Mouse (Mus musculus): ENCODE data around the gene Fgfr2. TPM values are rescaled to one million over a fixed set of nuclear protein-coding genes. Genes with fewer than 3 reads are reported as not detected.
A peak's percentile ranks its signal among the peaks of the same experiment; 100 is the strongest.

Gene Fgfr2
- polyA plus RNA-seq, 1 experiment from 2014 or later, result 93.4 TPM

- peak overlapping the region; percentile 72 for H3K4me3 ChIP-seq (replicated peaks; ENCODE audit: low read length)
- WGBS, result 0% methylated on average over 13 of the region's 13 CpGs
- H3K4me2 ChIP-seq (ENCODE audit: low read depth, low read length), result peak overlapping the region; percentile 67
- no peaks in the 10 kb centered on the region for H3K27me3 ChIP-seq (ENCODE audit: control insufficient read depth, insufficient read depth, low read length)
- ATAC-seq (ENCODE audit: insufficient read depth, low FRiP score), result peak; percentile 86
- H3K27ac ChIP-seq (ENCODE audit: low read length), result peak overlapping the region; percentile 97
- peaks cover 20% of the 10 kb centered on the region for H3K4me1 ChIP-seq (ENCODE audit: control insufficient read depth, insufficient read depth, low read length)
- H3K36me3 ChIP-seq (ENCODE audit: control insufficient read depth, insufficient read depth, low read length), result no peaks in the 10 kb centered on the region
- H3K9ac ChIP-seq (ENCODE audit: low read length), result peak overlapping the region; percentile 84
- no peaks in the 10 kb centered on the region for H3K9me3 ChIP-seq (replicated peaks; ENCODE audit: control insufficient read depth, low read length)
These were observed 547.5 kb downstream of the Fgfr2 start for GRCm38 (mm10) chr7:132575623-132576022.

GRCm38 (mm10) chr7:132574646-132575045 lies 548.5 kb downstream of the Fgfr2 start:
- no peaks in the 10 kb centered on the region for H3K27me3 ChIP-seq (ENCODE audit: control insufficient read depth, insufficient read depth, low read length)
- no peak overlapping the region for H3K9ac ChIP-seq (ENCODE audit: low read length)
- no peaks in the 10 kb centered on the region for H3K36me3 ChIP-seq (ENCODE audit: control insufficient read depth, insufficient read depth, low read length)
- WGBS, result 42% methylated on average over 5 of the region's 5 CpGs
- peak overlapping the region; percentile 9; the same call in 1 of the 2 replicates for H3K4me3 ChIP-seq (replicated peaks; ENCODE audit: low read length)
- H3K4me1 ChIP-seq (ENCODE audit: control insufficient read depth, insufficient read depth, low read length), result peaks cover 23% of the 10 kb centered on the region
- no peak overlapping the region for H3K27ac ChIP-seq (ENCODE audit: low read length)
- H3K4me2 ChIP-seq (ENCODE audit: low read depth, low read length), result peak overlapping the region; percentile 4; the same call in 1 of the 2 replicates
- no peaks in the 10 kb centered on the region for H3K9me3 ChIP-seq (replicated peaks; ENCODE audit: control insufficient read depth, low read length)
- no peak for ATAC-seq (ENCODE audit: insufficient read depth, low FRiP score)

GRCm38 (mm10) chr7:132573205-132573604 lies 549.9 kb downstream of the Fgfr2 start:
- H3K9me3 ChIP-seq (replicated peaks; ENCODE audit: control insufficient read depth, low read length), result no peaks in the 10 kb centered on the region
- H3K4me1 ChIP-seq (ENCODE audit: control insufficient read depth, insufficient read depth, low read length), result peaks cover 30% of the 10 kb centered on the region
- H3K4me2 ChIP-seq (ENCODE audit: low read depth, low read length), result no peak overlapping the region
- no peak for ATAC-seq (ENCODE audit: insufficient read depth, low FRiP score)
- no peak overlapping the region for H3K4me3 ChIP-seq (replicated peaks; ENCODE audit: low read length)
- H3K9ac ChIP-seq (ENCODE audit: low read length), result no peak overlapping the region
- WGBS, result 67% methylated on average over 6 of the region's 6 CpGs
- no peaks in the 10 kb centered on the region for H3K27me3 ChIP-seq (ENCODE audit: control insufficient read depth, insufficient read depth, low read length)
- no peak overlapping the region for H3K27ac ChIP-seq (ENCODE audit: low read length)
- H3K36me3 ChIP-seq (ENCODE audit: control insufficient read depth, insufficient read depth, low read length), result no peaks in the 10 kb centered on the region

GRCm38 (mm10) chr7:132572738-132573137 lies 550.4 kb downstream of the Fgfr2 start:
- Histone ChIP-seq H3K27me3 (ENCODE audit: control insufficient read depth, insufficient read depth, low read length) (no peaks in the 10 kb centered on the region), H3K4me1 (ENCODE audit: control insufficient read depth, insufficient read depth, low read length) (peaks cover 30% of the 10 kb centered on the region), H3K9me3 (replicated peaks; ENCODE audit: control insufficient read depth, low read length) (no peaks in the 10 kb centered on the region), H3K27ac (ENCODE audit: low read length) (no peak overlapping the region), H3K4me3 (replicated peaks; ENCODE audit: low read length) (no peak overlapping the region), H3K9ac (ENCODE audit: low read length) (no peak overlapping the region), H3K36me3 (ENCODE audit: control insufficient read depth, insufficient read depth, low read length) (no peaks in the 10 kb centered on the region), H3K4me2 (ENCODE audit: low read depth, low read length) (0 out of 2 replicates have a peak overlapping the region, but pooled peaks have one; percentile 35)
- no peak for ATAC-seq (ENCODE audit: insufficient read depth, low FRiP score)
- WGBS, result 66% methylated on average over 3 of the region's 3 CpGs

DNA sequence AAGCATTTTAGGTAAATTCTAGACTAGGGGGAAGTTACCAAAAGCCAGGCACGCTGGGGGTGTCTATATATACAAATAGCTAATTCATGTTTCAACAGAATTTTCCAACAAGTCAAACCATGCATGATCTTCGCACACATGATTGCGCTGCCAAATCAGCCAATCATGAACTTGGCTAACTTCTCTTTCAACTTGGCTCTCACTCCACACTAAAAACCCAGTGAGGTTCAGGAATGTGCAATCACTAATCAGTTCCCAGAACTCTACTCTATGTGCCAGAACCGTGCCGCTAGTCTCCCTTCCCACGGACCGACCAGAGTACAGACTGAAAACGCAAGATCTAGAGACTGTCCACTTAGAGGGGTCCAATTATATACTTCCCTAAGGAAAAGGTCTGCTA lies 551.7 kb downstream of the Fgfr2 start:
- Histone ChIP-seq H3K4me3 (replicated peaks; ENCODE audit: low read length) (no peak overlapping the region; the same call in 1 of the 2 replicates), H3K27me3 (ENCODE audit: control insufficient read depth, insufficient read depth, low read length) (no peaks in the 10 kb centered on the region), H3K4me1 (ENCODE audit: control insufficient read depth, insufficient read depth, low read length) (peaks cover 30% of the 10 kb centered on the region), H3K27ac (ENCODE audit: low read length) (peak overlapping the region; percentile 36; the same call in 1 of the 2 replicates), H3K9ac (ENCODE audit: low read length) (no peak overlapping the region), H3K36me3 (ENCODE audit: control insufficient read depth, insufficient read depth, low read length) (no peaks in the 10 kb centered on the region), H3K9me3 (replicated peaks; ENCODE audit: control insufficient read depth, low read length) (no peaks in the 10 kb centered on the region), H3K4me2 (ENCODE audit: low read depth, low read length) (peak overlapping the region; percentile 39)
- no peak for ATAC-seq (ENCODE audit: insufficient read depth, low FRiP score)
- 58% methylated on average over 8 of the region's 8 CpGs for WGBS

DNA sequence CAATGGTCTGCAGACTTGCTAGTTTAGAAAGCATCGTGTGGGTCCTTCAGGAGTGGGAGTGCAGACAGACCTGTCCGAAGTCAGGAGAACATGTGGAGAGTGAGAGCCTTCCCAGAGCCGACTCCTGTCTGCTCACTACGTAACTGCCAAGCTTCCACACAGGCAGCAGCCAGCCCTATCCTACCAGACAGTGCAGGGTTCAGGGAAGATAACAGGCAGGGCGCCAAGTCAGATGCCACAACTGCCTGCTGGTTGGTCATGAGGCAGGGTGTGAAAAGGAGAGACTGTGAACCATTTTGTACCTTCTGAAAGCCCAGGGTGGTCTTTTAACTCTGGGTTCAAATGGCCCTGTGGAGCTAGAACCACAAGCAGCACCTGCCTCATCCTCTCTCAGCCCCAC lies 553.1 kb downstream of the Fgfr2 start:
- Histone ChIP-seq H3K9ac (ENCODE audit: low read length) (0 out of 2 replicates have a peak overlapping the region, but pooled peaks have one; percentile 2), H3K36me3 (ENCODE audit: control insufficient read depth, insufficient read depth, low read length) (no peaks in the 10 kb centered on the region), H3K4me3 (replicated peaks; ENCODE audit: low read length) (no peak overlapping the region), H3K27ac (ENCODE audit: low read length) (no peak overlapping the region), H3K27me3 (ENCODE audit: control insufficient read depth, insufficient read depth, low read length) (no peaks in the 10 kb centered on the region), H3K4me2 (ENCODE audit: low read depth, low read length) (no peak overlapping the region), H3K9me3 (replicated peaks; ENCODE audit: control insufficient read depth, low read length) (no peaks in the 10 kb centered on the region), H3K4me1 (ENCODE audit: control insufficient read depth, insufficient read depth, low read length) (peaks cover 30% of the 10 kb centered on the region)
- ATAC-seq (ENCODE audit: insufficient read depth, low FRiP score), result peak; percentile 35; the same call in 1 of the 2 replicates
- WGBS, result 68% methylated on average over 5 of the region's 5 CpGs

DNA sequence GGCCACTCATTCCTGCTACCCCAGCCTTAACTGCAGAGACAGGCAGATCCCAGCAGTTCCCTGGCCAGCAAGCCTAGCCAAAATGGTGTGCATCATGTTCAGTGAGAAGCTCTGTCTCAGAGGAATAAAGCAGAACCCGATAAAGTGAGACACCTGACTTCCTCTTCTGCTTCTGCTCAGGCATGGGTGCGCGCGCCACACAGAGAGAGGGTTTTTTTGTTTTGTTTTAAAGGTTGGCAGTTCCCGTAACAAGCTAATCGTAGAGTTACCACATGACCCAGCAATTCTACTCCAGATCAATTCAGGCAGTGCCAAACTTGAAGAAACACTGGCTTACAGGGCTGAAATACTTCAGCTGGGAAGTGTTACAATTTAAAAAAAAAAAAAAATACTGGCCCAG lies 554.3 kb downstream of the Fgfr2 start:
- Histone ChIP-seq H3K9me3 (replicated peaks; ENCODE audit: control insufficient read depth, low read length) (no peaks in the 10 kb centered on the region), H3K4me2 (ENCODE audit: low read depth, low read length) (no peak overlapping the region), H3K27ac (ENCODE audit: low read length) (no peak overlapping the region), H3K4me1 (ENCODE audit: control insufficient read depth, insufficient read depth, low read length) (peaks cover 24% of the 10 kb centered on the region), H3K36me3 (ENCODE audit: control insufficient read depth, insufficient read depth, low read length) (0 out of 2 replicates have a peak, but pooled peaks cover 6% of the 10 kb centered on the region), H3K27me3 (ENCODE audit: control insufficient read depth, insufficient read depth, low read length) (no peaks in the 10 kb centered on the region), H3K9ac (ENCODE audit: low read length) (no peak overlapping the region), H3K4me3 (replicated peaks; ENCODE audit: low read length) (no peak overlapping the region)
- no peak for ATAC-seq (ENCODE audit: insufficient read depth, low FRiP score)
- 81% methylated on average over 6 of the region's 6 CpGs for WGBS

- Histone ChIP-seq H3K4me2 (ENCODE audit: low read depth, low read length) (no peak overlapping the region), H3K4me3 (replicated peaks; ENCODE audit: low read length) (no peak overlapping the region), H3K9me3 (replicated peaks; ENCODE audit: control insufficient read depth, low read length) (no peaks in the 10 kb centered on the region), H3K9ac (ENCODE audit: low read length) (no peak overlapping the region), H3K36me3 (ENCODE audit: control insufficient read depth, insufficient read depth, low read length) (peaks cover 24% of the 10 kb centered on the region), H3K27me3 (ENCODE audit: control insufficient read depth, insufficient read depth, low read length) (no peaks in the 10 kb centered on the region), H3K27ac (ENCODE audit: low read length) (no peak overlapping the region), H3K4me1 (ENCODE audit: control insufficient read depth, insufficient read depth, low read length) (peaks cover 10% of the 10 kb centered on the region; the same call in 1 of the 2 replicates)
- WGBS, result 49% methylated on average over 1 of the region's 1 CpGs
- no peak for ATAC-seq (ENCODE audit: insufficient read depth, low FRiP score)
These were observed 557.3 kb downstream of the Fgfr2 start for GRCm38 (mm10) chr7:132565831-132566230.

- peaks cover 22% of the 10 kb centered on the region for H3K36me3 ChIP-seq (ENCODE audit: control insufficient read depth, insufficient read depth, low read length)
- ATAC-seq (ENCODE audit: insufficient read depth, low FRiP score), result no peak
These were observed 563.9 kb downstream of the Fgfr2 start for GRCm38 (mm10) chr7:132559138-132559766.

More at GRCm38 (mm10) chr7:132559138-132559766, 563.9 kb downstream of the Fgfr2 start:
- H3K4me3 ChIP-seq (replicated peaks; ENCODE audit: low read length), result no peak overlapping the region
- H3K27ac ChIP-seq (ENCODE audit: low read length), result 0 out of 2 replicates have a peak overlapping the region, but pooled peaks have one; percentile 17
- H3K4me2 ChIP-seq (ENCODE audit: low read depth, low read length), result no peak overlapping the region
- H3K4me1 ChIP-seq (ENCODE audit: control insufficient read depth, insufficient read depth, low read length), result 0 out of 2 replicates have a peak, but pooled peaks cover 2% of the 10 kb centered on the region
- WGBS, result 40% methylated on average over 3 of the region's 3 CpGs
- H3K9me3 ChIP-seq (replicated peaks; ENCODE audit: control insufficient read depth, low read length), result no peaks in the 10 kb centered on the region
- H3K9ac ChIP-seq (ENCODE audit: low read length), result no peak overlapping the region
- H3K27me3 ChIP-seq (ENCODE audit: control insufficient read depth, insufficient read depth, low read length), result no peaks in the 10 kb centered on the region

Measured in stomach, embryonic 16.5 days (tissue).